Mouse (Mus musculus) cortical plate, adult 2 months (tissue): ENCODE measurements around the gene Mfsd12.

Experiments used
- CTCF ChIP-seq: fragments of 200-500 bp; IDR thresholded peaks from 2 replicates; pipeline ENCODE4 v1.5.1; 2011; ENCODE audit warnings: mild to moderate bottlenecking, control low read depth, low read length; ENCODE audit not compliant: insufficient read depth; ENCODE audit errors: extremely low read depth
- POLR2A ChIP-seq: fragments of 200-500 bp; IDR thresholded peaks from 2 replicates; pipeline ENCODE4 v1.6.1; 2011; ENCODE audit warnings: mild to moderate bottlenecking, low read length, control low read depth; ENCODE audit not compliant: insufficient read depth; ENCODE audit errors: extremely low read depth

- TF ChIP-seq CTCF (no peak), POLR2A (no peak)
These were observed 34.8 kb upstream of the Mfsd12 start for GRCm38 (mm10) chr10:81322444-81322843.
